Mouse (Mus musculus): Measurements from ENCODE around the gene Parva.

- TF ChIP-seq CTCF (IDR thresholded peaks at IDR 0.05; ENCODE audit: insufficient read depth, low read length) (no peak), POLR2A (IDR thresholded peaks at IDR 0.05; ENCODE audit: borderline replicate concordance, extremely low read depth, low read depth, low read length) (no peak)
Observed at GRCm38 (mm10) chr7:112405578-112405977, 21.7 kb upstream of the Parva start.

Measured in lung, adult 2 months (tissue).